Mouse (Mus musculus) mouse embryonic stem cell (cell line): ENCODE data around the gene Stt3b.

Source experiments
- in situ Hi-C, 2 experiments: fragments of 300-500 bp; cut with MboI; formaldehyde crosslinking; loops; 1 replicate in 1 of 2; 3 replicates in 1 of 2; pipeline ENCODE4 v1.14.3; 2019 to 2020; ENCODE audit warnings: low sequenced_read_pairs in 2 of 2, low pct_unique_long_range_greater_than_20kb in 1 of 2, mixed read lengths in 1 of 2; ENCODE audit not compliant: unreplicated experiment in 1 of 2

Stt3b gene

GRCm38 (mm10) chr9:115192890-115193289, 117.3 kb downstream of the Stt3b start:
- in situ Hi-C loops, result no loop called here
